Mouse (Mus musculus): ENCODE measurements around the gene Ncbp3. TPM values are rescaled to one million over a fixed set of nuclear protein-coding genes. Genes with fewer than 3 reads are reported as not detected.

The Ncbp3 gene
- total and polyA plus RNA-seq, 3 experiments: 11.9 to 13.9 (median 12.1) TPM

DNA sequence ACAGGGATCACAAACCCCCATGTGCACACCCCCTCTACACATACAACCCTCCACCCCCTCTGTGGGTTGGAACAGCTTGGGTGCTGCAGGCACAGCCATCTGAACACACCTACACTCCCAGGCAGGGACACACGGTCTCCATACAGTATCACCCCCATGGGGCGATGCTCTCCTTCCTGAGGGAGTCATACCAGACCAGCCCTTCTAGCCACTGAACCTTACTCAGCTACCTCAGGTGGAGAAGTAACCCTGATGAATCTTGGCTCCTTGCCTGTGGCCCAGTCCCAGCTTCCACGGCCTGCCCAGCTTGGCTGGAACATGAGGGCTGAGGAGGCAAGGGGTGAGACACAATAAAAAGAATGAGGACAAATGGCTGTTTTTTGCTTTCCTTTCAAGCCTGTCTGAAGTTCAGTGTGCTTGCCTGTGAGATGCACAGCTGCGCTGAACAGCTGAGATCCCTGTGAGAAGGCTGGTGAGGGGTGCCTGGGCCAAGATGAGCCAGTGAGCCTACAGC, 32.7 kb upstream of the Ncbp3 start:
- Histone ChIP-seq H3K27me3 (replicated peaks) (peaks cover 10% of the 10 kb centered on the region), H3K9me3 (replicated peaks; ENCODE audit: low read length) (no peaks in the 10 kb centered on the region), H3K79me2 (replicated peaks; ENCODE audit: control insufficient read depth, extremely low read depth, insufficient read depth, poor library complexity, severe bottlenecking) (no peaks in the 10 kb centered on the region), H3K4me3 (replicated peaks in 1 of 3; ENCODE audit: low read depth in 2 of 3, low read length in 2 of 3, poor library complexity in 1 of 3) (no peak overlapping the region), H3K36me3 (replicated peaks in 1 of 2; ENCODE audit: control insufficient read depth in 1 of 2, insufficient read depth in 1 of 2, low read length in 1 of 2) (peaks cover 21 to 74% of the 10 kb centered on the region in 2 experiments), H3K9ac (ENCODE audit: insufficient read depth, low read depth) (no peak overlapping the region), H3K4me1 (ENCODE audit: control insufficient read depth in 1 of 2, insufficient read depth in 2 of 2) (peaks cover 8 to 30% of the 10 kb centered on the region in 2 experiments), H3K27ac (ENCODE audit: insufficient read depth, low read depth) (no peak overlapping the region), H3K4me2 (ENCODE audit: insufficient read depth, low read depth, poor library complexity, severe bottlenecking) (no peak overlapping the region)
- in situ Hi-C loops (cut with MboI; ENCODE audit: low pct_ligation_motif_present, low pct_unique_long_range_greater_than_20kb, low sequenced_read_pairs): loop anchor here (5.0 to 25.0 kb wide), 2 partner anchors 32 to 578 kb away; partner anchors contain the start of genes Ggt6, Mybbp1a and Ncbp3
- DNase-seq (ENCODE audit: extremely low read depth): no peak
- TF ChIP-seq ZMIZ1 (IDR thresholded peaks at IDR 0.05; ENCODE audit: low read depth, low read length): no peak
- TF ChIP-seq BHLHE40 (IDR thresholded peaks at IDR 0.05; ENCODE audit: low read depth, low read length): no peak
- no peak for TF ChIP-seq CTCF (conservative IDR thresholded peaks at IDR 0.05 in 1 of 2, IDR thresholded peaks at IDR 0.05 in 1 of 2; ENCODE audit: low read depth in 2 of 2, low read length in 2 of 2)
- TF ChIP-seq E2F4 (IDR thresholded peaks at IDR 0.05; ENCODE audit: insufficient replicate concordance, low read depth, low read length): no peak
- no peak for TF ChIP-seq MAZ (IDR thresholded peaks at IDR 0.05; ENCODE audit: low read depth, low read length)
- no peak for TF ChIP-seq SMC3 (IDR thresholded peaks at IDR 0.05; ENCODE audit: low read depth, low read length)
- TF ChIP-seq RCOR1 (conservative IDR thresholded peaks at IDR 0.05; ENCODE audit: low read depth, low read length): no peak
- dilution Hi-C loops (cut with MboI; ENCODE audit: extremely low pct_ligation_motif_present, extremely low pct_unique_long_range_greater_than_20kb, low sequenced_read_pairs): no loop called here

DNA sequence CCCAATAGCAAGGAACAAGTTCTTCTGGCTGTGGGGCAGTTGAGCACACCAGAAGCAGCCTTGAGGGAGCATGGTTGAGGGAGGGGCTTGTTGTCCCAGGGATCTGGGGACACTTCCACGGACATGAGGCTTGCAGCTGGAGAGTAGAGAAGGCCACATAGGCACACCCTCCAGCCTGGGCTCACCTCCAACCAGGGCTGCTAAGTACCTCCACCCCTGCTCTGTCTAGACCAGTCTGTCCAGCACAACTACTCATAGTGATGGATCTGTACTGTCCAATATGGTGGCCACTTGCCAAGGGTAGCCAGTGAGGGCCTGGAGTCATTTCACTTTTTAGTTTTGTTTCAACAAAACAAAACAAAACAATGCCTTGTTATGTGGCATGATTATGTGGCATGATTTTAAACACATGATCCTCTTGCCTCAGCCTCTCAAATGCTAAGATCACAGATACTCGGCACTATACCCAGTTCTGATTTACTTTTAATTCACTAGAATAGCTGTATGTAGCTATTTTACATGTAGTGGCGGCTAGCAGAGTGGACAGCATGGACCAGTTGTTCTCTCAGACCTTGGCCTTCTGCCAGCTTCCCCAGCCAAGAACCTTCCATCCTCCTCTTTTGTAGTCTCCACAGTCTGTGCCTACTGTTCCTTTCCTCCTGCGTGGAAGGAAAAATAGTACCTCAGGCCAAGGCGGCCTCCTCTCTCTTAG, 32.0 kb upstream of the Ncbp3 start:
- peaks cover 13 to 34% of the 10 kb centered on the region in 2 experiments for H3K4me1 ChIP-seq (ENCODE audit: control insufficient read depth in 1 of 2, insufficient read depth in 2 of 2)
- H3K4me2 ChIP-seq (ENCODE audit: insufficient read depth, low read depth, poor library complexity, severe bottlenecking): no peak overlapping the region
- H3K27ac ChIP-seq (ENCODE audit: insufficient read depth, low read depth): no peak overlapping the region
- no peak for TF ChIP-seq CHD2 (IDR thresholded peaks at IDR 0.05; ENCODE audit: low read length)
- no peak for TF ChIP-seq BHLHE40 (IDR thresholded peaks at IDR 0.05; ENCODE audit: low read depth, low read length)
- TF ChIP-seq MAX (IDR thresholded peaks at IDR 0.05; ENCODE audit: low read length): no peak
- no peak for TF ChIP-seq POLR2A (IDR thresholded peaks at IDR 0.05; ENCODE audit: low read depth, low read length)
- TF ChIP-seq ZMIZ1 (IDR thresholded peaks at IDR 0.05; ENCODE audit: low read depth, low read length): no peak
- no peak for TF ChIP-seq MAFK (IDR thresholded peaks at IDR 0.05; ENCODE audit: insufficient replicate concordance, low read length)
- H3K79me2 ChIP-seq (replicated peaks; ENCODE audit: control insufficient read depth, extremely low read depth, insufficient read depth, poor library complexity, severe bottlenecking): no peaks in the 10 kb centered on the region
- DNase-seq (ENCODE audit: extremely low read depth): no peak
- peaks cover 15% of the 10 kb centered on the region for H3K27me3 ChIP-seq (replicated peaks)
- dilution Hi-C loops (cut with MboI; ENCODE audit: extremely low pct_ligation_motif_present, extremely low pct_unique_long_range_greater_than_20kb, low sequenced_read_pairs): no loop called here
- H3K9ac ChIP-seq (ENCODE audit: insufficient read depth, low read depth): no peak overlapping the region
- in situ Hi-C loops (cut with MboI; ENCODE audit: low pct_ligation_motif_present, low pct_unique_long_range_greater_than_20kb, low sequenced_read_pairs): loop anchor here (25.0 kb wide), 1 partner anchor 578 kb away; the partner anchor contains the start of genes Ggt6 and Mybbp1a
- H3K9me3 ChIP-seq (replicated peaks; ENCODE audit: low read length): no peaks in the 10 kb centered on the region
- peaks cover 16 to 67% of the 10 kb centered on the region in 2 experiments for H3K36me3 ChIP-seq (replicated peaks in 1 of 2; ENCODE audit: control insufficient read depth in 1 of 2, insufficient read depth in 1 of 2, low read length in 1 of 2)
- H3K4me3 ChIP-seq (replicated peaks in 1 of 3; ENCODE audit: low read depth in 2 of 3, low read length in 2 of 3, poor library complexity in 1 of 3): no peak overlapping the region

DNA sequence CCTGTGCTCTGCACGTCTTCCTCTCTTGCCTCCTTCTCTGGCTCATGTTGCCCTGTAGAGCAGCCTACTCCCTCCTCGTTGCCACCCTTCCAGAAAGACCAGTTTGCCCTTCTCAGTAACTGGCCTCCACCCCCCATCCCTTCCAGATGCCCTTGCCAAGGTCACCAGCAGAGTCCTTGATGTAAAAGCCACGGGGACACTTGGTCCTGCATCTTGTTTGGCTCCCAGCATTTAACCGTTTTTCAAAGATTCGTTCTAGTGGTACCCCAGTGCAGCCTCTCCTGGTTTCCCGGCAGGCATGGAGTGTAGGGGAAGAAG, 31.5 kb upstream of the Ncbp3 start:
- H3K27me3 ChIP-seq (replicated peaks): peaks cover 15% of the 10 kb centered on the region
- DNase-seq (ENCODE audit: extremely low read depth): no peak
- TF ChIP-seq BHLHE40 (IDR thresholded peaks at IDR 0.05; ENCODE audit: low read depth, low read length) (no peak), ZNF384 (IDR thresholded peaks at IDR 0.05; ENCODE audit: low read depth, low read length) (no peak), MYC (IDR thresholded peaks at IDR 0.05; ENCODE audit: low read depth, low read length) (no peak), E2F4 (IDR thresholded peaks at IDR 0.05; ENCODE audit: insufficient replicate concordance, low read depth, low read length) (no peak), TCF12 (IDR thresholded peaks at IDR 0.05; ENCODE audit: low read depth, low read length) (no peak), POLR2AphosphoS2 (IDR thresholded peaks at IDR 0.05; ENCODE audit: low read depth, low read length) (no peak), JUN (IDR thresholded peaks at IDR 0.05; ENCODE audit: insufficient read depth, low read depth, low read length) (no peak)
- no peaks in the 10 kb centered on the region for H3K79me2 ChIP-seq (replicated peaks; ENCODE audit: control insufficient read depth, extremely low read depth, insufficient read depth, poor library complexity, severe bottlenecking)
- peaks cover 16 to 62% of the 10 kb centered on the region in 2 experiments for H3K36me3 ChIP-seq (replicated peaks in 1 of 2; ENCODE audit: control insufficient read depth in 1 of 2, insufficient read depth in 1 of 2, low read length in 1 of 2)
- no peak overlapping the region for H3K4me2 ChIP-seq (ENCODE audit: insufficient read depth, low read depth, poor library complexity, severe bottlenecking)
- dilution Hi-C loops (cut with MboI; ENCODE audit: extremely low pct_ligation_motif_present, extremely low pct_unique_long_range_greater_than_20kb, low sequenced_read_pairs): no loop called here
- no peak overlapping the region for H3K4me3 ChIP-seq (replicated peaks in 1 of 3; ENCODE audit: low read depth in 2 of 3, low read length in 2 of 3, poor library complexity in 1 of 3)
- H3K9me3 ChIP-seq (replicated peaks; ENCODE audit: low read length): no peaks in the 10 kb centered on the region
- in situ Hi-C loops (cut with MboI; ENCODE audit: low pct_ligation_motif_present, low pct_unique_long_range_greater_than_20kb, low sequenced_read_pairs): loop anchor here (25.0 kb wide), 1 partner anchor 579 kb away; the partner anchor contains the start of genes Ggt6 and Mybbp1a
- H3K9ac ChIP-seq (ENCODE audit: insufficient read depth, low read depth): no peak overlapping the region
- peaks cover 13 to 33% of the 10 kb centered on the region in 2 experiments for H3K4me1 ChIP-seq (ENCODE audit: control insufficient read depth in 1 of 2, insufficient read depth in 2 of 2)
- H3K27ac ChIP-seq (ENCODE audit: insufficient read depth, low read depth): no peak overlapping the region

All from CH12.LX (cell line).